Mouse (Mus musculus) limb, embryonic 15.5 days (tissue): ENCODE measurements at regions not wholly inside any gene's neighbourhood (a gene's known extent, or its start where the extent isn't known, plus 50 kb on each side); places are given as distances from the start of the nearest gene placed in this dataset.

Experiments used
- ATAC-seq: fragments of 200-750 bp; cut with Nextera tagmentation; 2 replicates; pipeline ENCODE4 v1.8.0; 2017; ENCODE audit warnings: low read depth, moderate TSS enrichment; ENCODE audit not compliant: insufficient number of reproducible peaks, low FRiP score, low TSS enrichment
- H3K27ac ChIP-seq: fragments of 300-500 bp; sonication (generic); 2 replicates; pipeline ENCODE4 v1.5.1; 2015; ENCODE audit warnings: moderate library complexity, mild to moderate bottlenecking, inconsistent platforms
- H3K27me3 ChIP-seq: fragments of 300-500 bp; sonication (generic); 2 replicates; pipeline ENCODE4 v1.6.1; 2015; ENCODE audit warnings: inconsistent platforms
- H3K36me3 ChIP-seq: fragments of 300-500 bp; sonication (generic); 2 replicates; pipeline ENCODE4 v1.6.1; 2015; ENCODE audit warnings: inconsistent platforms
- H3K4me1 ChIP-seq: fragments of 300-500 bp; sonication (generic); 2 replicates; pipeline ENCODE4 v1.6.1; 2015; ENCODE audit warnings: inconsistent platforms
- H3K4me2 ChIP-seq: fragments of 300-500 bp; sonication (generic); 2 replicates; pipeline ENCODE4 v1.6.1; 2015; ENCODE audit warnings: mild to moderate bottlenecking, inconsistent platforms
- H3K4me3 ChIP-seq: fragments of 300-500 bp; sonication (generic); 2 replicates; pipeline ENCODE4 v1.5.1; 2015; ENCODE audit warnings: mild to moderate bottlenecking, inconsistent platforms
- H3K9ac ChIP-seq: fragments of 300-500 bp; sonication (generic); 2 replicates; pipeline ENCODE4 v1.6.1; 2015; ENCODE audit warnings: inconsistent platforms
- H3K9me3 ChIP-seq: fragments of 300-500 bp; sonication (generic); 2 replicates; pipeline ENCODE4 v1.6.1; 2016; ENCODE audit warnings: inconsistent platforms
- WGBS: fragments of 180-500 bp; shearing (Covaris S2); methylation state at CpG from one replicate; pipeline ENCODE4 v1.1.7; 2015; 5-methylcytosine and 5-hydroxymethylcytosine counted together

GRCm38 (mm10) chr10:37294231-37294630, 155.5 kb upstream of the Marcks start:
- no peak for ATAC-seq
- no peak overlapping the region for H3K4me3 ChIP-seq
- H3K27ac ChIP-seq = no peak overlapping the region
- no peak overlapping the region for H3K4me2 ChIP-seq
- H3K9me3 ChIP-seq = no peaks in the 10 kb centered on the region
- no peaks in the 10 kb centered on the region for H3K27me3 ChIP-seq
- H3K36me3 ChIP-seq = no peaks in the 10 kb centered on the region
- no peak overlapping the region for H3K9ac ChIP-seq
- H3K4me1 ChIP-seq = no peaks in the 10 kb centered on the region

GRCm38 (mm10) chr10:37293292-37293691, 154.6 kb upstream of the Marcks start:
- no peak overlapping the region for H3K27ac ChIP-seq

GRCm38 (mm10) chr10:37291639-37292495, 153.1 kb upstream of the Marcks start:
- ATAC-seq = no peak
- 83% methylated on average over 2 of the region's 2 CpGs for WGBS
- H3K4me2 ChIP-seq = no peak overlapping the region

More at GRCm38 (mm10) chr10:37293292-37293691, 154.6 kb upstream of the Marcks start:
- Histone ChIP-seq H3K36me3 (no peaks in the 10 kb centered on the region), H3K27me3 (no peaks in the 10 kb centered on the region), H3K9me3 (no peaks in the 10 kb centered on the region), H3K4me2 (no peak overlapping the region), H3K4me3 (no peak overlapping the region), H3K9ac (no peak overlapping the region), H3K4me1 (no peaks in the 10 kb centered on the region)
- 59% methylated on average over 1 of the region's 1 CpGs for WGBS
- ATAC-seq = no peak

GRCm38 (mm10) chr10:37289964-37290704, 151.4 kb upstream of the Marcks start:
- Histone ChIP-seq H3K36me3 (no peaks in the 10 kb centered on the region), H3K4me2 (no peak overlapping the region), H3K9ac (no peak overlapping the region), H3K9me3 (no peaks in the 10 kb centered on the region), H3K4me3 (no peak overlapping the region), H3K4me1 (no peaks in the 10 kb centered on the region), H3K27me3 (no peaks in the 10 kb centered on the region), H3K27ac (no peak overlapping the region)
- WGBS = 93% methylated on average over 3 of the region's 3 CpGs
- ATAC-seq = no peak

More at GRCm38 (mm10) chr10:37291639-37292495, 153.1 kb upstream of the Marcks start:
- no peaks in the 10 kb centered on the region for H3K9me3 ChIP-seq
- no peak overlapping the region for H3K27ac ChIP-seq
- no peak overlapping the region for H3K4me3 ChIP-seq
- no peak overlapping the region for H3K9ac ChIP-seq
- H3K27me3 ChIP-seq = no peaks in the 10 kb centered on the region
- H3K36me3 ChIP-seq = no peaks in the 10 kb centered on the region
- no peaks in the 10 kb centered on the region for H3K4me1 ChIP-seq

GRCm38 (mm10) chr10:37286305-37286704, 147.6 kb upstream of the Marcks start:
- Histone ChIP-seq H3K9me3 (no peaks in the 10 kb centered on the region), H3K27ac (no peak overlapping the region), H3K4me1 (no peaks in the 10 kb centered on the region), H3K4me2 (no peak overlapping the region), H3K4me3 (no peak overlapping the region), H3K9ac (no peak overlapping the region), H3K36me3 (no peaks in the 10 kb centered on the region), H3K27me3 (no peaks in the 10 kb centered on the region)
- WGBS = 76% methylated on average over 5 of the region's 5 CpGs
- ATAC-seq = no peak

GRCm38 (mm10) chr10:37282951-37283350, 144.2 kb upstream of the Marcks start:
- H3K4me2 ChIP-seq = no peak overlapping the region
- no peak overlapping the region for H3K4me3 ChIP-seq
- ATAC-seq = no peak
- no peaks in the 10 kb centered on the region for H3K27me3 ChIP-seq
- H3K4me1 ChIP-seq = no peaks in the 10 kb centered on the region
- no peak overlapping the region for H3K27ac ChIP-seq
- no peaks in the 10 kb centered on the region for H3K9me3 ChIP-seq
- H3K9ac ChIP-seq = no peak overlapping the region
- no peaks in the 10 kb centered on the region for H3K36me3 ChIP-seq

GRCm38 (mm10) chr10:37280823-37281222, 142.1 kb upstream of the Marcks start:
- H3K9ac ChIP-seq = no peak overlapping the region
- ATAC-seq = no peak
- H3K9me3 ChIP-seq = no peaks in the 10 kb centered on the region
- no peak overlapping the region for H3K27ac ChIP-seq
- no peaks in the 10 kb centered on the region for H3K36me3 ChIP-seq
- no peak overlapping the region for H3K4me3 ChIP-seq
- H3K4me1 ChIP-seq = no peaks in the 10 kb centered on the region
- no peak overlapping the region for H3K4me2 ChIP-seq
- WGBS = 91% methylated on average over 4 of the region's 4 CpGs
- no peaks in the 10 kb centered on the region for H3K27me3 ChIP-seq

GRCm38 (mm10) chr10:37280150-37280820, 141.6 kb upstream of the Marcks start:
- no peaks in the 10 kb centered on the region for H3K4me1 ChIP-seq
- H3K27me3 ChIP-seq = no peaks in the 10 kb centered on the region
- no peaks in the 10 kb centered on the region for H3K36me3 ChIP-seq
- no peak overlapping the region for H3K4me3 ChIP-seq
- ATAC-seq = no peak
- H3K9ac ChIP-seq = no peak overlapping the region
- no peak overlapping the region for H3K27ac ChIP-seq
- no peaks in the 10 kb centered on the region for H3K9me3 ChIP-seq
- H3K4me2 ChIP-seq = no peak overlapping the region
- WGBS = 88% methylated on average over 6 of the region's 6 CpGs

- H3K4me1 ChIP-seq = no peaks in the 10 kb centered on the region
- H3K4me2 ChIP-seq = no peak overlapping the region
- H3K4me3 ChIP-seq = no peak overlapping the region
- no peak for ATAC-seq
- WGBS = 68% methylated on average over 1 of the region's 1 CpGs
- H3K27ac ChIP-seq = no peak overlapping the region
- H3K36me3 ChIP-seq = no peaks in the 10 kb centered on the region
- H3K9ac ChIP-seq = no peak overlapping the region
- no peaks in the 10 kb centered on the region for H3K9me3 ChIP-seq
- no peaks in the 10 kb centered on the region for H3K27me3 ChIP-seq
These were observed 140.6 kb upstream of the Marcks start for GRCm38 (mm10) chr10:37279316-37279715.

- 72% methylated on average over 1 of the region's 1 CpGs for WGBS
- Histone ChIP-seq H3K27me3 (no peaks in the 10 kb centered on the region), H3K4me2 (no peak overlapping the region)
These were observed 137.1 kb upstream of the Marcks start for GRCm38 (mm10) chr10:37275857-37276256.

GRCm38 (mm10) chr10:37275271-37275670, 136.6 kb upstream of the Marcks start:
- H3K4me1 ChIP-seq = no peaks in the 10 kb centered on the region
- ATAC-seq = no peak
- H3K4me3 ChIP-seq = no peak overlapping the region
- no peak overlapping the region for H3K4me2 ChIP-seq
- H3K36me3 ChIP-seq = no peaks in the 10 kb centered on the region
- no peak overlapping the region for H3K27ac ChIP-seq
- H3K9ac ChIP-seq = no peak overlapping the region
- H3K27me3 ChIP-seq = no peaks in the 10 kb centered on the region
- WGBS = 74% methylated on average over 7 of the region's 7 CpGs
- H3K9me3 ChIP-seq = no peaks in the 10 kb centered on the region

More at GRCm38 (mm10) chr10:37275857-37276256, 137.1 kb upstream of the Marcks start:
- H3K4me3 ChIP-seq = no peak overlapping the region
- ATAC-seq = no peak
- no peaks in the 10 kb centered on the region for H3K9me3 ChIP-seq
- no peak overlapping the region for H3K9ac ChIP-seq
- H3K36me3 ChIP-seq = no peaks in the 10 kb centered on the region
- H3K27ac ChIP-seq = no peak overlapping the region
- H3K4me1 ChIP-seq = no peaks in the 10 kb centered on the region

- H3K4me1 ChIP-seq = no peaks in the 10 kb centered on the region
- WGBS = 94% methylated on average over 1 of the region's 1 CpGs
- ATAC-seq = no peak
These were observed 133.2 kb upstream of the Marcks start for GRCm38 (mm10) chr10:37271967-37272366.

More at GRCm38 (mm10) chr10:37271967-37272366, 133.2 kb upstream of the Marcks start:
- Histone ChIP-seq H3K9me3 (no peaks in the 10 kb centered on the region), H3K4me2 (no peak overlapping the region), H3K27ac (no peak overlapping the region), H3K4me3 (no peak overlapping the region), H3K9ac (no peak overlapping the region), H3K36me3 (no peaks in the 10 kb centered on the region), H3K27me3 (no peaks in the 10 kb centered on the region)
